ENCODE assay signal across 11 mouse cellular contexts in genomic region chr3:60080572-60080971, GRCm38 (mm10). TPM values are rescaled to one million over a fixed set of nuclear protein-coding genes. Genes with fewer than 3 reads are reported as not detected.
DNase-seq lines count a peak whose midpoint lies in the region; ATAC-seq and TF ChIP-seq lines count a peak whose summit lies in the region.
"Had no signal": no experiment of that assay in that cellular context is flagged by ENCODE, and none has a peak within 500 bp of the region (broad histone marks: within the 10 kb centered on the region; RNA-seq: fewer than 3 reads in every experiment).

No protein-coding gene starts in this region.

- no peak overlapping the region for H3K4me3 ChIP-seq in midbrain, embryonic 14.5 days (replicated peaks; ENCODE audit: low read depth, low read length)
- H3K4me3 ChIP-seq in midbrain, embryonic 15.5 days: no peak overlapping the region
- H3K4me3 ChIP-seq in liver, embryonic 11.5 days (ENCODE audit: low read depth, low read length): no peak overlapping the region
- no peak overlapping the region for H3K4me3 ChIP-seq in intestine, postnatal 0 days (ENCODE audit: low read depth, low read length)
- H3K4me3 ChIP-seq in midbrain, embryonic 11.5 days (ENCODE audit: low read depth, low read length): no peak overlapping the region

- no peak overlapping the region for H3K9ac ChIP-seq in midbrain, embryonic 14.5 days (replicated peaks; ENCODE audit: low read length)
- H3K9ac ChIP-seq in midbrain, embryonic 15.5 days: no peak overlapping the region
- no peak overlapping the region for H3K9ac ChIP-seq in liver, embryonic 11.5 days (ENCODE audit: low read depth, low read length)
- no peak overlapping the region for H3K9ac ChIP-seq in intestine, postnatal 0 days (ENCODE audit: low read depth, low read length)
- no peak overlapping the region for H3K9ac ChIP-seq in midbrain, embryonic 11.5 days (ENCODE audit: low read length)

- DNase-seq in gastrocnemius, postnatal 14 days: peak; percentile 5
- no peak for DNase-seq in gastrocnemius, postnatal 4 days (ENCODE audit: low spot score in 2 of 2)
- peak; percentile 2 for DNase-seq in midbrain, embryonic 14.5 days
- DNase-seq in liver, embryonic 11.5 days (ENCODE audit: low spot score): no peak
- peak; percentile 9 to 11 for DNase-seq in spleen, postnatal 14 days (ENCODE audit: low spot score in 2 of 2)
- DNase-seq in midbrain, embryonic 11.5 days (ENCODE audit: low spot score, missing footprints): no peak
- DNase-seq: cerebellum, adult 9-11 months had no signal

- H3K9me3 ChIP-seq in midbrain, embryonic 14.5 days (ENCODE audit: control insufficient read depth, low read length): no peaks in the 10 kb centered on the region
- no peaks in the 10 kb centered on the region for H3K9me3 ChIP-seq in midbrain, embryonic 15.5 days
- H3K9me3 ChIP-seq in liver, embryonic 11.5 days (ENCODE audit: control insufficient read depth, low read length): no peaks in the 10 kb centered on the region
- no peaks in the 10 kb centered on the region for H3K9me3 ChIP-seq in intestine, postnatal 0 days (ENCODE audit: control insufficient read depth)
- H3K9me3 ChIP-seq in midbrain, embryonic 11.5 days (ENCODE audit: control insufficient read depth, low read length): no peaks in the 10 kb centered on the region

- H3K27me3 ChIP-seq in midbrain, embryonic 14.5 days (ENCODE audit: control insufficient read depth, insufficient read depth, low read length): no peaks in the 10 kb centered on the region
- no peaks in the 10 kb centered on the region for H3K27me3 ChIP-seq in midbrain, embryonic 15.5 days (replicated peaks)
- H3K27me3 ChIP-seq in liver, embryonic 11.5 days (replicated peaks; ENCODE audit: control insufficient read depth, insufficient read depth, low read length): no peaks in the 10 kb centered on the region
- no peaks in the 10 kb centered on the region for H3K27me3 ChIP-seq in intestine, postnatal 0 days (replicated peaks; ENCODE audit: control insufficient read depth, insufficient read depth, low read length)
- H3K27me3 ChIP-seq in midbrain, embryonic 11.5 days (ENCODE audit: control insufficient read depth, insufficient read depth, low read length): no peaks in the 10 kb centered on the region

- H3K4me2 ChIP-seq in midbrain, embryonic 14.5 days (ENCODE audit: low read length): no peak overlapping the region
- H3K4me2 ChIP-seq in midbrain, embryonic 15.5 days: no peak overlapping the region
- H3K4me2 ChIP-seq in liver, embryonic 11.5 days: no peak overlapping the region
- H3K4me2 ChIP-seq in intestine, postnatal 0 days (replicated peaks; ENCODE audit: low read depth): no peak overlapping the region
- H3K4me2 ChIP-seq in midbrain, embryonic 11.5 days: no peak overlapping the region

- ATAC-seq in midbrain, embryonic 14.5 days (ENCODE audit: low FRiP score, low TSS enrichment): no peak
- no peak for ATAC-seq in midbrain, embryonic 15.5 days (replicated peaks)
- 0 out of 2 replicates have a peak, but pooled peaks have one; percentile 18 for ATAC-seq in liver, embryonic 11.5 days (replicated peaks; ENCODE audit: low FRiP score)
- ATAC-seq in intestine, postnatal 0 days: no peak
- ATAC-seq in midbrain, embryonic 11.5 days (ENCODE audit: low FRiP score): no peak

- no peaks in the 10 kb centered on the region for H3K36me3 ChIP-seq in midbrain, embryonic 14.5 days (ENCODE audit: control insufficient read depth, insufficient read depth, low read length)
- H3K36me3 ChIP-seq in midbrain, embryonic 15.5 days (replicated peaks): no peaks in the 10 kb centered on the region
- H3K36me3 ChIP-seq in liver, embryonic 11.5 days (ENCODE audit: control insufficient read depth, insufficient read depth, low read length): no peaks in the 10 kb centered on the region
- no peaks in the 10 kb centered on the region for H3K36me3 ChIP-seq in intestine, postnatal 0 days (ENCODE audit: control insufficient read depth, insufficient read depth)
- no peaks in the 10 kb centered on the region for H3K36me3 ChIP-seq in midbrain, embryonic 11.5 days (ENCODE audit: control insufficient read depth, insufficient read depth, low read length)

- no peak overlapping the region for H3K27ac ChIP-seq in midbrain, embryonic 14.5 days (replicated peaks; ENCODE audit: low read depth, low read length)
- no peak overlapping the region for H3K27ac ChIP-seq in midbrain, embryonic 15.5 days
- no peak overlapping the region for H3K27ac ChIP-seq in liver, embryonic 11.5 days (ENCODE audit: low read depth, low read length)
- H3K27ac ChIP-seq in intestine, postnatal 0 days (ENCODE audit: low read depth, low read length): no peak overlapping the region
- H3K27ac ChIP-seq in midbrain, embryonic 11.5 days (ENCODE audit: low read depth, low read length): no peak overlapping the region

- no peak for TF ChIP-seq CTCF in intestine, postnatal 0 days (IDR thresholded peaks at IDR 0.05; ENCODE audit: low read depth)

- WGBS in midbrain, embryonic 14.5 days: 54% methylated on average over 4 of the region's 4 CpGs
- 48% methylated on average over 4 of the region's 4 CpGs for WGBS in midbrain, embryonic 15.5 days
- 36% methylated on average over 4 of the region's 4 CpGs for WGBS in liver, embryonic 11.5 days
- WGBS in intestine, postnatal 0 days: 61% methylated on average over 4 of the region's 4 CpGs
- WGBS in midbrain, embryonic 11.5 days: 65% methylated on average over 4 of the region's 4 CpGs

- intact Hi-C loops in gastrocnemius, postnatal 14 days (cut with DNase I; ENCODE audit: low total_unique reads): no loop called here

- H3K4me1 ChIP-seq in midbrain, embryonic 14.5 days (ENCODE audit: control insufficient read depth, insufficient read depth, low read length): 0 out of 2 replicates have a peak, but pooled peaks cover 10% of the 10 kb centered on the region
- H3K4me1 ChIP-seq in midbrain, embryonic 15.5 days: peaks cover 3% of the 10 kb centered on the region
- no peaks in the 10 kb centered on the region for H3K4me1 ChIP-seq in liver, embryonic 11.5 days (replicated peaks; ENCODE audit: control insufficient read depth, insufficient read depth, low read length)
- no peaks in the 10 kb centered on the region for H3K4me1 ChIP-seq in intestine, postnatal 0 days (replicated peaks; ENCODE audit: control insufficient read depth, insufficient read depth, low read length)
- no peaks in the 10 kb centered on the region for H3K4me1 ChIP-seq in midbrain, embryonic 11.5 days (ENCODE audit: control insufficient read depth, insufficient read depth, low read length)

RNA-seq across cellular contexts. Expression of gene Sucnr1, which starts 1.1 kb away (rescaled TPM):
- under 1 TPM in 1 of 2 experiments, not detected in 1; 0.16 TPM for total RNA-seq in gastrocnemius, postnatal 14 days (2021)
- total RNA-seq in gastrocnemius, postnatal 4 days (2021): under 1 TPM in 1 of 2 experiments, not detected in 1; 0.16 TPM
- not detected in 2 replicates for polyA plus RNA-seq in midbrain, embryonic 14.5 days (2014; fragmentation: Nextera tagmentation; extraction: Ambion mirVana)
- not detected in 2 replicates for polyA plus RNA-seq in midbrain, embryonic 15.5 days (2015; fragmentation: Nextera tagmentation; extraction: Ambion mirVana)
- not detected in 2 replicates for polyA plus RNA-seq in liver, embryonic 11.5 days (2014; fragmentation: Nextera tagmentation; extraction: Ambion mirVana)
- 2.4 and 3.1 TPM in 2 replicates for polyA plus RNA-seq in intestine, postnatal 0 days (2015; fragmentation: Nextera tagmentation; extraction: Ambion mirVana)
- polyA plus RNA-seq in midbrain, embryonic 11.5 days (2014; fragmentation: Nextera tagmentation; extraction: Ambion mirVana): 0.14 and 0.18 TPM in 2 replicates
- total RNA-seq: ES-E14 had no signal

RNA-seq across cellular contexts. Expression of gene Aadac, which starts 55.1 kb away (rescaled TPM):
- total RNA-seq in gastrocnemius, postnatal 14 days (2021): not detected
- under 1 TPM in 1 of 2 experiments, not detected in 1; 0.39 TPM for total RNA-seq in gastrocnemius, postnatal 4 days (2021)
- polyA plus RNA-seq in midbrain, embryonic 14.5 days (2014; fragmentation: Nextera tagmentation; extraction: Ambion mirVana): not detected in 2 replicates
- 0.26 TPM in 1 of 2 replicates, not detected in the other for polyA plus RNA-seq in midbrain, embryonic 15.5 days (2015; fragmentation: Nextera tagmentation; extraction: Ambion mirVana)
- 57.7 and 64.2 TPM in 2 replicates for polyA plus RNA-seq in liver, embryonic 11.5 days (2014; fragmentation: Nextera tagmentation; extraction: Ambion mirVana)
- 190 and 203 TPM in 2 replicates for polyA plus RNA-seq in intestine, postnatal 0 days (2015; fragmentation: Nextera tagmentation; extraction: Ambion mirVana)
- polyA plus RNA-seq in midbrain, embryonic 11.5 days (2014; fragmentation: Nextera tagmentation; extraction: Ambion mirVana): not detected in 2 replicates
- total RNA-seq: ES-E14 had no signal
- polyA plus RNA-seq: heart, embryonic 14.5 days had no signal

Comparison
In these comparisons a context has a peak if more than half of its experiments do, and no peak if none do; other contexts are left out.
1. DNase-seq: peak in gastrocnemius, postnatal 14 days (single experiment), midbrain, embryonic 14.5 days (single experiment) and spleen, postnatal 14 days (2 of 2); none in gastrocnemius, postnatal 4 days (0 of 2), liver, embryonic 11.5 days (single experiment) and midbrain, embryonic 11.5 days (single experiment).
2. RNA of gene Aadac, which starts 55.1 kb away (polyA plus RNA-seq): 190 to 203 TPM in intestine, postnatal 0 days and 57.7 to 64.2 TPM in liver, embryonic 11.5 days; 0.26 TPM in midbrain, embryonic 15.5 days, not detected in midbrain, embryonic 14.5 days and not detected in midbrain, embryonic 11.5 days; every median in the first group is over 10 times any median in the second.